Mouse (Mus musculus) MEL (cell line): Measurements from ENCODE around the gene Ankra2. TPM values are rescaled to one million over a fixed set of nuclear protein-coding genes. Genes with fewer than 3 reads are reported as not detected.

Experiments used
- DNase-seq: peaks from one replicate; pipeline ENCODE4 v3.0.0; 2011; ENCODE audit warnings: low read depth, low spot score
- H3K27ac ChIP-seq: 2 replicates; pipeline ENCODE4 v1.5.1; 2012; ENCODE audit warnings: low read depth, mild to moderate bottlenecking, control low read depth, low read length, moderate library complexity; ENCODE audit not compliant: control insufficient read depth
- H3K27me3 ChIP-seq, 2 experiments: fragments of 150-350 bp in 1 of 2; sonication (generic) in 1 of 2; 2 replicates each; pipeline ENCODE4 v1.6.1; 2012; ENCODE audit warnings: low read length in 2 of 2, mild to moderate bottlenecking in 2 of 2, improper control_type of control experiment in 1 of 2, moderate library complexity in 1 of 2; ENCODE audit not compliant: insufficient read depth in 2 of 2, control insufficient read depth in 1 of 2
- H3K36me3 ChIP-seq, 2 experiments: 2 replicates each; pipeline ENCODE4 v1.6.1; 2012 to 2014; ENCODE audit warnings: low read length in 2 of 2, improper control_type of control experiment in 1 of 2, inconsistent platforms in 1 of 2, mild to moderate bottlenecking in 1 of 2; ENCODE audit not compliant: insufficient read depth in 2 of 2, control insufficient read depth in 1 of 2
- H3K4me1 ChIP-seq, 2 experiments: fragments of 150-350 bp in 1 of 2; sonication (generic) in 1 of 2; 2 replicates each; pipeline ENCODE4 v1.6.1; 2012; ENCODE audit warnings: low read length in 2 of 2, improper control_type of control experiment in 1 of 2, mild to moderate bottlenecking in 1 of 2; ENCODE audit not compliant: insufficient read depth in 2 of 2, control insufficient read depth in 1 of 2
- H3K4me3 ChIP-seq, 2 experiments: fragments of 150-350 bp in 1 of 2; sonication (generic) in 1 of 2; 2 replicates each; pipeline ENCODE4 v1.5.1; 2012; ENCODE audit warnings: low read depth in 2 of 2, low read length in 2 of 2, mild to moderate bottlenecking in 2 of 2, moderate library complexity in 2 of 2, control low read depth in 1 of 2, improper control_type of control experiment in 1 of 2; ENCODE audit not compliant: control insufficient read depth in 1 of 2, insufficient read depth in 1 of 2
- H3K79me2 ChIP-seq: 2 replicates; pipeline ENCODE4 v1.6.1; 2012; ENCODE audit warnings: mild to moderate bottlenecking, low read length, moderate library complexity; ENCODE audit not compliant: control insufficient read depth, poor library complexity, insufficient read depth
- H3K9ac ChIP-seq: 2 replicates; pipeline ENCODE4 v1.6.1; 2012; ENCODE audit warnings: low read depth, mild to moderate bottlenecking, control low read depth, low read length, moderate library complexity; ENCODE audit not compliant: control insufficient read depth, poor library complexity, severe bottlenecking
- H3K9me3 ChIP-seq: fragments of 150-350 bp; sonication (generic); replicated peaks from 2 replicates; pipeline ENCODE4 v1.6.1; 2012; ENCODE audit warnings: mild to moderate bottlenecking, low read length, improper control_type of control experiment, moderate library complexity; ENCODE audit not compliant: insufficient read depth
- BHLHE40 ChIP-seq: IDR thresholded peaks from 2 replicates; pipeline ENCODE4 v1.6.1; 2012; ENCODE audit warnings: low read depth, mild to moderate bottlenecking, inconsistent platforms, low read length, improper control_type of control experiment, borderline replicate concordance
- CHD1 ChIP-seq: IDR thresholded peaks from 2 replicates; pipeline ENCODE4 v1.6.1; 2012; ENCODE audit warnings: low read depth, mild to moderate bottlenecking, inconsistent platforms, low read length, improper control_type of control experiment
- CTCF ChIP-seq, 3 experiments: IDR thresholded peaks in 2 of 3; conservative IDR thresholded peaks in 1 of 3; 2 replicates each; pipeline ENCODE4 v1.5.1; 2011 to 2012; ENCODE audit warnings: low read length in 3 of 3, low read depth in 2 of 3, mild to moderate bottlenecking in 2 of 3, improper control_type of control experiment in 1 of 3, inconsistent platforms in 1 of 3, mixed read lengths in 1 of 3, moderate library complexity in 1 of 3; ENCODE audit not compliant: control insufficient read depth in 1 of 3, insufficient read depth in 1 of 3, poor library complexity in 1 of 3, severe bottlenecking in 1 of 3
- ELF1 ChIP-seq: IDR thresholded peaks from 2 replicates; pipeline ENCODE4 v1.6.1; 2014; ENCODE audit warnings: low read depth, mild to moderate bottlenecking, inconsistent platforms, low read length, improper control_type of control experiment, moderate library complexity
- EP300 ChIP-seq, 2 experiments: IDR thresholded peaks; 2 replicates each; pipeline ENCODE4 v1.6.1; 2011; ENCODE audit warnings: improper control_type of control experiment in 2 of 2, low read length in 2 of 2, low read depth in 1 of 2, mild to moderate bottlenecking in 1 of 2
- ETS1 ChIP-seq: IDR thresholded peaks from 2 replicates; pipeline ENCODE4 v1.6.1; 2012; ENCODE audit warnings: low read depth, mild to moderate bottlenecking, inconsistent platforms, low read length, improper control_type of control experiment, moderate library complexity
- GATA1 ChIP-seq: IDR thresholded peaks from 2 replicates; pipeline ENCODE4 v1.6.1; 2011; ENCODE audit warnings: low read depth, low read length, improper control_type of control experiment
- HCFC1 ChIP-seq: IDR thresholded peaks from 2 replicates; pipeline ENCODE4 v1.6.1; 2012; ENCODE audit warnings: low read depth, mild to moderate bottlenecking, inconsistent platforms, low read length, improper control_type of control experiment, moderate library complexity
- KAT2A ChIP-seq: conservative IDR thresholded peaks from 2 replicates; pipeline ENCODE4 v1.6.1; 2012; ENCODE audit warnings: low read depth, low read length, improper control_type of control experiment, inconsistent platforms
- MAFK ChIP-seq: IDR thresholded peaks from 2 replicates; pipeline ENCODE4 v1.6.1; 2011; ENCODE audit warnings: low read depth, mild to moderate bottlenecking, low read length, improper control_type of control experiment, borderline replicate concordance
- MYB ChIP-seq: IDR thresholded peaks from 2 replicates; pipeline ENCODE4 v1.6.1; 2011; ENCODE audit warnings: mild to moderate bottlenecking, low read depth, low read length, improper control_type of control experiment
- NELFE ChIP-seq: IDR thresholded peaks from 2 replicates; pipeline ENCODE4 v1.6.1; 2011; ENCODE audit warnings: low read depth, low read length, improper control_type of control experiment
- NRF1 ChIP-seq: IDR thresholded peaks from 2 replicates; pipeline ENCODE4 v1.6.1; 2014; ENCODE audit warnings: low read depth, mild to moderate bottlenecking, inconsistent platforms, low read length, improper control_type of control experiment, moderate library complexity; ENCODE audit not compliant: poor library complexity, insufficient read depth, severe bottlenecking
- POLR2A ChIP-seq, 2 experiments: IDR thresholded peaks; 2 replicates each; pipeline ENCODE4 v1.6.1; 2011 to 2012; ENCODE audit warnings: low read length in 2 of 2, mild to moderate bottlenecking in 2 of 2, control low read depth in 1 of 2, improper control_type of control experiment in 1 of 2, low read depth in 1 of 2, moderate library complexity in 1 of 2; ENCODE audit not compliant: control insufficient read depth in 1 of 2, insufficient read depth in 1 of 2, poor library complexity in 1 of 2
- POLR2AphosphoS2 ChIP-seq: IDR thresholded peaks from 2 replicates; pipeline ENCODE4 v1.6.1; 2011; ENCODE audit warnings: low read length, improper control_type of control experiment
- RAD21 ChIP-seq: IDR thresholded peaks from 2 replicates; pipeline ENCODE4 v1.6.1; 2011; ENCODE audit warnings: mild to moderate bottlenecking, low read depth, low read length, improper control_type of control experiment
- TBP ChIP-seq: IDR thresholded peaks from 2 replicates; pipeline ENCODE4 v1.8.0; 2011; ENCODE audit warnings: low read depth, low read length, improper control_type of control experiment
- TCF12 ChIP-seq: IDR thresholded peaks from 2 replicates; pipeline ENCODE4 v1.6.1; 2014; ENCODE audit warnings: low read depth, mild to moderate bottlenecking, inconsistent platforms, low read length, improper control_type of control experiment, moderate library complexity
- ZC3H11A ChIP-seq: IDR thresholded peaks from 2 replicates; pipeline ENCODE4 v1.6.1; 2012; ENCODE audit warnings: low read depth, mild to moderate bottlenecking, inconsistent platforms, low read length, improper control_type of control experiment
- ZKSCAN1 ChIP-seq: IDR thresholded peaks from 2 replicates; pipeline ENCODE4 v1.6.1; 2012; ENCODE audit warnings: low read depth, mild to moderate bottlenecking, inconsistent platforms, low read length, improper control_type of control experiment, moderate library complexity
- ZMIZ1 ChIP-seq: IDR thresholded peaks from 2 replicates; pipeline ENCODE4 v1.6.1; 2012; ENCODE audit warnings: low read depth, mild to moderate bottlenecking, inconsistent platforms, low read length, improper control_type of control experiment, moderate library complexity
- ZNF384 ChIP-seq: IDR thresholded peaks from 2 replicates; pipeline ENCODE4 v1.6.1; 2012; ENCODE audit warnings: low read depth, mild to moderate bottlenecking, inconsistent platforms, low read length, improper control_type of control experiment
- polyA plus RNA-seq, 2 experiments: library from polyadenylated mRNA; stranded (reverse) in 1 of 2; unstranded in 1 of 2; fragments of >175 nt in 1 of 2; fragments of >200 nt in 1 of 2; gene quantifications; 2 replicates each; pipeline versions ENCODE4 v1.2.1 to v1.2.4; 2012; ENCODE audit warnings: low replicate concordance in 2 of 2, low read depth in 1 of 2; ENCODE audit not compliant: insufficient read length in 2 of 2, insufficient read depth in 1 of 2, missing spikeins in 1 of 2
- total RNA-seq: library from RNA; depleted of rRNA; stranded (reverse); fragments of 300-350 nt; gene quantifications from 2 replicates; pipeline ENCODE4 v1.2.3, GENCODE M21; 2012

Ankra2 gene
- total and polyA plus RNA-seq, 3 experiments = 10.4 to 14.7 TPM; not detected in 1

DNA sequence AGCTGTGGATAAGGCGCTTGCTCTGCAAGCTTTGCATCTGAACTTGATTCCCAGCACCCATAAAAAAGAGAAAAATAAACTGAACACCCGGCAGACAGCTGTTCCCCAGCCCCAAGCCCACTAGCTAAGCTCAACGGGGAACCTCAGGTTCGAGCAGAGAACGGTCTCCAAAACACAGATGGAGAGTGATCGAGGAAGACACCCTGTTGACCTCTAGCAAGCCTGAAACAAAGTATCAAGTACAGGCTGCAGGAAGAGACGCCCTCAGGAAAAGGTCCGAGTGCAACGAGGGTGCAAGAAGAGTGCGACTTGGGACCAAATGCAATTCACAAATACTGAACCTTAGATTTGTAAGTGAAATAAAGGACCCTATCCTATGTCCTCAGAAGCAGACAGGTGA is 13.3 kb upstream of the Ankra2 start:
- H3K4me1 ChIP-seq = no peaks in the 10 kb centered on the region
- H3K4me3 ChIP-seq = no peak overlapping the region
- H3K36me3 ChIP-seq = peaks cover 0 to 25% of the 10 kb centered on the region in 2 experiments; a peak in 3 of 4 replicates
- no peaks in the 10 kb centered on the region for H3K27me3 ChIP-seq
- H3K9me3 ChIP-seq = no peaks in the 10 kb centered on the region
- TF ChIP-seq CTCF (IDR thresholded peaks at IDR 0.05 in 2 of 3, conservative IDR thresholded peaks at IDR 0.05 in 1 of 3; ENCODE audit: control insufficient read depth in 1 of 3, insufficient read depth in 1 of 3, low read depth in 2 of 3, low read length in 3 of 3, poor library complexity in 1 of 3, severe bottlenecking in 1 of 3) = no peak
- TF ChIP-seq NRF1 = no peak
- no peaks in the 10 kb centered on the region for H3K79me2 ChIP-seq
- no peak overlapping the region for H3K27ac ChIP-seq
- DNase-seq = no peak
- no peak overlapping the region for H3K9ac ChIP-seq

DNA sequence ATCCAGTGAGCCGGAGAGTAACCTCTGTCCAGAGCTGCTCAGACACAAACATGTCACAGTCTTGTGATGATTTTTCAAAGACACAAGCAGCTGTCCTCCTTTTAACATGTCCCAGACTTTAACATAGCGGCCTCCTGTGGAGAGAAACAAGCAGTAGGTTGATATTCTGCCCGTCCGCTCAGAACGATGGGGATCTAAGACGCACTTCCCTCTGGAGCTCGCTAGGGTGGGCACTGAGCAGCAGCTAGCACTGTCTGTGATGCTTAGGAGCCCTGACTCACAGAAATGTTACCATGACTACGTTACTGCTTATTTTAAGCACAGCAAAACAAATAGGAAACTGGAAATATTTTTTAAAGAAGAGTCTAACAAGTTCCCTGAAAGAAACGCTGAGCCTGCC is 8.0 kb upstream of the Ankra2 start:
- Histone ChIP-seq H3K4me1 (no peaks in the 10 kb centered on the region), H3K9ac (no peak overlapping the region)
- DNase-seq = no peak
- TF ChIP-seq MAFK (no peak), RAD21 (no peak), EP300 (IDR thresholded peaks at IDR 0.05; ENCODE audit: low read depth in 1 of 2, low read length in 2 of 2) (no peak), ZNF384 (no peak), ZKSCAN1 (no peak), TBP (no peak)
- TF ChIP-seq, all 39 proteins: peak for 0
- peaks cover 3% of the 10 kb centered on the region for H3K79me2 ChIP-seq
- no peaks in the 10 kb centered on the region for H3K27me3 ChIP-seq
- H3K36me3 ChIP-seq = peaks cover 0 to 46% of the 10 kb centered on the region in 2 experiments; a peak in 2 of 4 replicates
- no peak overlapping the region for H3K27ac ChIP-seq
- H3K4me3 ChIP-seq = no peak overlapping the region
- H3K9me3 ChIP-seq = no peaks in the 10 kb centered on the region

DNA sequence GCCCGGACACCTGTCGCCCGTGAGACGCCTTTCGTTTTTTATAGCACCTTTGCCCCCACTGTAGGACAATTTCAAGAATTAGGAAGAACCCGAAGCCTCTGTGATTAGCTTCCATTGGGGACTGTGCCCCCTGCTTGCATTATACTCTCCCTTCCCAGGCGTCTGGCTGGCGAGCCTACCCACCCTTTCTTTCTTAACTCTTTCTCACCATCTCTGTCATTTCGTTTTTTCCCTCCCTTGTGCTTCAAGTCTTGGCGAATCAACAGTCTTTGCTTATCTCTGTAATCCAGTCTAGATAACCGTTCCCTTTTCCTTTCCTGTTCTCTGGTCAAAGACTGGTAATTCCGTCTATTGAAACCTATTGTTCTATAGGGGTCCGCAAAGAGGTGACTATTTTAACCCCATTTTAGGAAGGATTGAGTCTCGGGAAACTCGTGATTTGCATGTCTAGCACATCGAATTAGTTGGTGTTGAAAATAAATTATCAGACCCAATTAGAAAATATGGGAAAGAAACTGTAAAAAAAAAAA is 649 bp downstream of the Ankra2 start:
- H3K4me1 ChIP-seq = peaks cover 13 to 15% of the 10 kb centered on the region in 2 experiments
- no peaks in the 10 kb centered on the region for H3K9me3 ChIP-seq
- H3K79me2 ChIP-seq = peaks cover 27% of the 10 kb centered on the region
- H3K36me3 ChIP-seq = peaks cover 25 to 26% of the 10 kb centered on the region in 2 experiments
- H3K27me3 ChIP-seq = no peaks in the 10 kb centered on the region
- peak overlapping the region; percentile 76 for H3K9ac ChIP-seq
- peak overlapping the region; percentile 65 to 83 for H3K4me3 ChIP-seq
- peak overlapping the region; percentile 76 for H3K27ac ChIP-seq
- TF ChIP-seq ZC3H11A = no peak
- peak; percentile 58 to 80 for TF ChIP-seq EP300 (IDR thresholded peaks at IDR 0.05; ENCODE audit: low read depth in 1 of 2, low read length in 2 of 2)
- peak; percentile 44; the same call in 1 of the 2 replicates for TF ChIP-seq KAT2A
- TF ChIP-seq TCF12 = peak; percentile 70; the same call in 1 of the 2 replicates
- peak; percentile 50; the same call in 1 of the 2 replicates for TF ChIP-seq ZMIZ1
- TF ChIP-seq POLR2AphosphoS2 = no peak
- TF ChIP-seq ELF1 = 0 out of 2 replicates have a peak, but pooled peaks have one; percentile 20
- TF ChIP-seq MYB = peak; percentile 69
- peak; percentile 64 for TF ChIP-seq ETS1
- TF ChIP-seq CHD1 = peak; percentile 71; the same call in 1 of the 2 replicates
- no peak for TF ChIP-seq ZKSCAN1
- 0 out of 2 replicates have a peak, but pooled peaks have one; percentile 25 for TF ChIP-seq NELFE
- peak; percentile 93 for TF ChIP-seq GATA1
- TF ChIP-seq TBP = no peak
- 0 out of 2 replicates have a peak, but pooled peaks have one; percentile 42 for TF ChIP-seq HCFC1
- 0 out of 4 replicates have a peak, but pooled peaks of 1 of the 2 experiments have one; percentile 16 for TF ChIP-seq POLR2A (IDR thresholded peaks at IDR 0.05; ENCODE audit: control insufficient read depth in 1 of 2, insufficient read depth in 1 of 2, low read depth in 1 of 2, low read length in 2 of 2, poor library complexity in 1 of 2)
- peak; percentile 24; the same call in 1 of the 2 replicates for TF ChIP-seq BHLHE40
- peak; percentile 64 for DNase-seq
